Mouse (Mus musculus): ENCODE data around the gene Syne3. TPM values are rescaled to one million over a fixed set of nuclear protein-coding genes. Genes with fewer than 3 reads are reported as not detected.

The Syne3 gene
- total RNA-seq, 1 experiment = 1.5 TPM

DNA sequence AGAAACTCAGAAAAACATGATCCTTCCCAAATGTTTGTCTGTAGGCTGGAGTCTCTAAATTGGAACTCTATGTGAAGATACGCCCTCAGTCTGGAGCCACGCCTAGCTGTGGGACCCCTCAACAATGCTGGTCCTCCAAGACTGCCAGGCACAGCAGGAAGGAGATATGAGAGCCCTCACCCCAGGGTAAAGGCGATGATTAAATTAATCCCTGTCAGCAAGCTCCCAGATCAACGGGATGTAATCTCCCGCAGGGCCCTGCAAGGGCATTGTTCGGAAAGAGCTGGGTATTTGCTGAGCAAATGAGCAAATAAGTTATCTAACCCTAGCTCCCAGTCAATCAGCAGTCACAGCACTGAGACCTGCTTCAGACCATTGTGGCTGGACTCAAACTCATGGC lies 11.1 kb downstream of the Syne3 start:
- Histone ChIP-seq H3K27ac (ENCODE audit: insufficient read depth, low read depth, low read length, poor library complexity, severe bottlenecking) (no peak overlapping the region), H3K9ac (ENCODE audit: insufficient read depth, low read depth, low read length, poor library complexity, severe bottlenecking) (no peak overlapping the region), H3K4me3 (ENCODE audit: insufficient read depth in 1 of 2, low read depth in 1 of 2, low read length in 2 of 2, poor library complexity in 1 of 2, severe bottlenecking in 1 of 2) (no peak overlapping the region), H3K4me1 (ENCODE audit: control insufficient read depth in 2 of 2, insufficient read depth in 2 of 2, low read length in 2 of 2, poor library complexity in 1 of 2) (peaks cover 4 to 26% of the 10 kb centered on the region in 2 experiments; a peak in 3 of 4 replicates), H3K36me3 (ENCODE audit: control insufficient read depth, insufficient read depth, low read length, poor library complexity, severe bottlenecking) (no peaks in the 10 kb centered on the region), H3K9me3 (ENCODE audit: control insufficient read depth, insufficient read depth, low read depth, low read length) (no peaks in the 10 kb centered on the region)
- no peak for DNase-seq (ENCODE audit: low read depth, low spot score)
- TF ChIP-seq HCFC1 (IDR thresholded peaks at IDR 0.05; ENCODE audit: borderline replicate concordance, insufficient read depth, low read length) (no peak), ZC3H11A (IDR thresholded peaks at IDR 0.05; ENCODE audit: borderline replicate concordance, low read depth, low read length) (no peak), CHD2 (IDR thresholded peaks at IDR 0.05; ENCODE audit: low read depth, low read length) (no peak), MAFK (IDR thresholded peaks at IDR 0.05; ENCODE audit: insufficient read depth, low read depth, low read length) (no peak), ZNF384 (IDR thresholded peaks at IDR 0.05; ENCODE audit: low read depth, low read length) (no peak)
- in situ Hi-C loops (cut with MboI; ENCODE audit: low sequenced_read_pairs in 2 of 2, unreplicated experiment in 2 of 2) = no loop called here

DNA sequence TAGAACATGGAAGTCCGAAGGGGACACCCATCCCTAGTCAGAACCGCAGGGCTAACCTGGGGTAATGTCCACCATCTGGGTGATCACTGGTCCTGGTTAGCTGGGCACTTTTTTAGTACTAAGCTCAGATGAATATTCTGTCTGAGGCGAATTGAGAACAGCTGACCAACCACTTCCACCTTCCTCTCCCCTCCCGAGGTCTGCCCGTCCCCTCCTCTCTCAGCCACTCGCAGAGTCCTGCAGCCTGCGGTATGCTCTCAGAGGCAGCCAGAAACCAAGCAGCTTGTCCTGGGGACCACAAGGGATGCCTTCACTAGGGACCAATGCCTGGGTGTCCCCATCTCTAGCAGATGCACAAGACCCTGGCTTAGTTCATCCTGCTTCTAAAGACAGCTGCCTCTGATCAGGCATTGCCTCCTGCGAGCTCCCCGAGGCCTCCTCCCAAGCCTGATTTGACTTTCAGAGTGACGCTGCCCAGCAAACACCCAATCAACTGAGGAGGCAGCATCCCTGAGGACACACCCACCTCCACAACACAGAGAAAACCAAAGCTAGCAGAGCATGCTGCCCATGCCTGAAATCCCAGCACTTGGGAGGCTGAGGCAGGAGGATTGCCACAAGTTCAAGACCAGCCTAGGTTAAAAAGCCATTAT lies 11.8 kb downstream of the Syne3 start:
- in situ Hi-C loops (cut with MboI; ENCODE audit: low sequenced_read_pairs in 2 of 2, unreplicated experiment in 2 of 2) = no loop called here
- H3K4me3 ChIP-seq (ENCODE audit: insufficient read depth in 1 of 2, low read depth in 1 of 2, low read length in 2 of 2, poor library complexity in 1 of 2, severe bottlenecking in 1 of 2) = no peak overlapping the region
- H3K4me1 ChIP-seq (ENCODE audit: control insufficient read depth in 2 of 2, insufficient read depth in 2 of 2, low read length in 2 of 2, poor library complexity in 1 of 2) = peaks cover 4 to 22% of the 10 kb centered on the region in 2 experiments; a peak in 3 of 4 replicates

DNA sequence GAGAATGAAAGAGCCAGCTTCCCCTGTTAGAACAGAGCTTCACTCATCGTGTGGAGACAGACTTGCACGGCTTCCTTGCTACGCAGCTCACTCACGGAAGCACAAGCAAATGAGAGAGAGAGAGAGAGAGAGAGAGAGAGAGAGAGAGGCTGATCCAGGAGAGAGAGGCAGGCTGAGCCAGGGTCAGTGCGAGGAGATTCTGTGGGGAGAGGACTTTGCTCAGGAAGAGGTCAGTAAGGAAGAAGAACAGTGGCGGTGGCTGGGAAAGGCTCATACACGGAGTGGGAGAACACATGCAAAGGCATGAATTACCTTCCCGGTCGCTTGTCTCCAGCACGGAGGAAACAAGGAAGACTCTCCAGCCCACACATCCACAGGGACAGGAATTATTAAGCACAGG lies 12.4 kb downstream of the Syne3 start:
- no peak for DNase-seq (ENCODE audit: low read depth, low spot score)
- Histone ChIP-seq H3K4me3 (ENCODE audit: insufficient read depth in 1 of 2, low read depth in 1 of 2, low read length in 2 of 2, poor library complexity in 1 of 2, severe bottlenecking in 1 of 2) (no peak overlapping the region), H3K9ac (ENCODE audit: insufficient read depth, low read depth, low read length, poor library complexity, severe bottlenecking) (no peak overlapping the region), H3K4me1 (ENCODE audit: control insufficient read depth in 2 of 2, insufficient read depth in 2 of 2, low read length in 2 of 2, poor library complexity in 1 of 2) (peaks cover 4 to 19% of the 10 kb centered on the region in 2 experiments; a peak in 3 of 4 replicates), H3K36me3 (ENCODE audit: control insufficient read depth, insufficient read depth, low read length, poor library complexity, severe bottlenecking) (no peaks in the 10 kb centered on the region), H3K27ac (ENCODE audit: insufficient read depth, low read depth, low read length, poor library complexity, severe bottlenecking) (no peak overlapping the region), H3K9me3 (ENCODE audit: control insufficient read depth, insufficient read depth, low read depth, low read length) (no peaks in the 10 kb centered on the region)
- no peak for TF ChIP-seq CHD2 (IDR thresholded peaks at IDR 0.05; ENCODE audit: low read depth, low read length)
- TF ChIP-seq HCFC1 (IDR thresholded peaks at IDR 0.05; ENCODE audit: borderline replicate concordance, insufficient read depth, low read length) = no peak
- TF ChIP-seq ZC3H11A (IDR thresholded peaks at IDR 0.05; ENCODE audit: borderline replicate concordance, low read depth, low read length) = no peak
- TF ChIP-seq ZNF384 (IDR thresholded peaks at IDR 0.05; ENCODE audit: low read depth, low read length) = no peak
- no peak for TF ChIP-seq MAFK (IDR thresholded peaks at IDR 0.05; ENCODE audit: insufficient read depth, low read depth, low read length)
- in situ Hi-C loops (cut with MboI; ENCODE audit: low sequenced_read_pairs in 2 of 2, unreplicated experiment in 2 of 2) = no loop called here

More for the DNA sequence above, 11.8 kb downstream of the Syne3 start:
- no peak for DNase-seq (ENCODE audit: low read depth, low spot score)
- H3K9ac ChIP-seq (ENCODE audit: insufficient read depth, low read depth, low read length, poor library complexity, severe bottlenecking) = no peak overlapping the region
- no peaks in the 10 kb centered on the region for H3K36me3 ChIP-seq (ENCODE audit: control insufficient read depth, insufficient read depth, low read length, poor library complexity, severe bottlenecking)
- H3K9me3 ChIP-seq (ENCODE audit: control insufficient read depth, insufficient read depth, low read depth, low read length) = no peaks in the 10 kb centered on the region
- TF ChIP-seq ZC3H11A (IDR thresholded peaks at IDR 0.05; ENCODE audit: borderline replicate concordance, low read depth, low read length) (no peak), CHD2 (IDR thresholded peaks at IDR 0.05; ENCODE audit: low read depth, low read length) (no peak), ZNF384 (IDR thresholded peaks at IDR 0.05; ENCODE audit: low read depth, low read length) (no peak), MAFK (IDR thresholded peaks at IDR 0.05; ENCODE audit: insufficient read depth, low read depth, low read length) (no peak), HCFC1 (IDR thresholded peaks at IDR 0.05; ENCODE audit: borderline replicate concordance, insufficient read depth, low read length) (no peak)
- H3K27ac ChIP-seq (ENCODE audit: insufficient read depth, low read depth, low read length, poor library complexity, severe bottlenecking) = no peak overlapping the region

DNA sequence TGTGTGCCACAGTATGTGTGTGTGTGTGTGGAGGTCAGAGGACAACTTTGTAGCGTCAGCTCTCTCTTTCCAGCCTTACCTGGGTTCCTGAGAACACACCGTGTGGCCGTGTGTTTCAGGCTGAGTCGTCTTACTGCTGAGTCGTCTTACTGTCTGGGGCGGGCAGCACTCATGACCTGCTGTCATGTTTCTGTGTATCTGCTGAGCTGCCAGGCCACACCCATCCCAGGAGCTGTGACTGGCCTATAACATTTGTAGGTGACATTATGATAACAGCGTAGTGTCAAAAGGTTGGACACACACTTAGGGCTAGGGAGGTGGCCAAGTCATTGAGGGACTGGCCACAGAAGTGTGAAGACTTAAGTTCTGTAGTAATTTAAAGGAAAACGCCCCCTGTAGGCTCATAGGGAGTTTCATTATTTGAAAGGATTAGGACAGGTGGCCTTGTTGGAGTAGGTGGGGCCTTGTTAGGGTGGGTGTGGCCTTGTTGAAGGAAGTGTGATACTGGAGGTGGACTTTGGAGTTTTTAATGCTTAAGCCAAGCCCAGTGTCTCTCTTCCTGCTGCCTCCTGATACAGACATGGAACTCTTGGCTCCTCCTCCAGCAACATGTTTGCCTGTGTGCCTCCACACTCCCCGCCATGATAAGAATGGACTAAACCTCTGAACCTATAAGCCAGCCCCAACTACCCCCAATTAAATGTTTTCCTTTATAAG lies 13.4 kb downstream of the Syne3 start:
- in situ Hi-C loops (cut with MboI; ENCODE audit: low sequenced_read_pairs in 2 of 2, unreplicated experiment in 2 of 2) = no loop called here
- no peak overlapping the region for H3K27ac ChIP-seq (ENCODE audit: insufficient read depth, low read depth, low read length, poor library complexity, severe bottlenecking)
- H3K4me1 ChIP-seq (ENCODE audit: control insufficient read depth in 2 of 2, insufficient read depth in 2 of 2, low read length in 2 of 2, poor library complexity in 1 of 2) = peaks cover 4 to 19% of the 10 kb centered on the region in 2 experiments; a peak in 3 of 4 replicates
- no peak for TF ChIP-seq CHD2 (IDR thresholded peaks at IDR 0.05; ENCODE audit: low read depth, low read length)
- TF ChIP-seq MAFK (IDR thresholded peaks at IDR 0.05; ENCODE audit: insufficient read depth, low read depth, low read length) = no peak
- no peak for TF ChIP-seq ZNF384 (IDR thresholded peaks at IDR 0.05; ENCODE audit: low read depth, low read length)
- TF ChIP-seq ZC3H11A (IDR thresholded peaks at IDR 0.05; ENCODE audit: borderline replicate concordance, low read depth, low read length) = no peak
- TF ChIP-seq HCFC1 (IDR thresholded peaks at IDR 0.05; ENCODE audit: borderline replicate concordance, insufficient read depth, low read length) = no peak
- H3K36me3 ChIP-seq (ENCODE audit: control insufficient read depth, insufficient read depth, low read length, poor library complexity, severe bottlenecking) = no peaks in the 10 kb centered on the region
- no peaks in the 10 kb centered on the region for H3K9me3 ChIP-seq (ENCODE audit: control insufficient read depth, insufficient read depth, low read depth, low read length)
- H3K9ac ChIP-seq (ENCODE audit: insufficient read depth, low read depth, low read length, poor library complexity, severe bottlenecking) = no peak overlapping the region
- no peak for DNase-seq (ENCODE audit: low read depth, low spot score)
- no peak overlapping the region for H3K4me3 ChIP-seq (ENCODE audit: insufficient read depth in 1 of 2, low read depth in 1 of 2, low read length in 2 of 2, poor library complexity in 1 of 2, severe bottlenecking in 1 of 2)
